Mouse (Mus musculus) liver, embryonic 12.5 days (tissue): Measurements from ENCODE around the gene Lnx2. TPM values are rescaled to one million over a fixed set of nuclear protein-coding genes. Genes with fewer than 3 reads are reported as not detected.

ENCODE experiments used
- ATAC-seq: fragments of 200-750 bp; cut with Nextera tagmentation; 2 replicates; pipeline ENCODE4 v1.8.0; 2017; ENCODE audit warnings: moderate number of reproducible peaks, mild to moderate bottlenecking, moderate library complexity
- H3K27ac ChIP-seq: fragments of 300-500 bp; sonication (generic); 2 replicates; pipeline ENCODE4 v1.5.1; 2016; ENCODE audit warnings: mild to moderate bottlenecking
- H3K27me3 ChIP-seq: fragments of 300-500 bp; sonication (generic); replicated peaks from 2 replicates; pipeline ENCODE4 v1.6.1; 2016; ENCODE audit warnings: mild to moderate bottlenecking, moderate library complexity
- H3K36me3 ChIP-seq: fragments of 300-500 bp; sonication (generic); 2 replicates; pipeline ENCODE4 v1.6.1; 2016; ENCODE audit warnings: mild to moderate bottlenecking, moderate library complexity
- H3K4me1 ChIP-seq: fragments of 300-500 bp; sonication (generic); 2 replicates; pipeline ENCODE4 v1.6.1; 2016
- H3K4me2 ChIP-seq: fragments of 300-500 bp; sonication (generic); 2 replicates; pipeline ENCODE4 v1.6.1; 2016; ENCODE audit warnings: mild to moderate bottlenecking, moderate library complexity
- H3K4me3 ChIP-seq: fragments of 300-500 bp; sonication (generic); 2 replicates; pipeline ENCODE4 v1.5.1; 2016; ENCODE audit warnings: mild to moderate bottlenecking, moderate library complexity
- H3K9ac ChIP-seq: fragments of 300-500 bp; sonication (generic); 2 replicates; pipeline ENCODE4 v1.6.1; 2016; ENCODE audit warnings: mild to moderate bottlenecking, moderate library complexity
- H3K9me3 ChIP-seq: fragments of 300-500 bp; sonication (generic); replicated peaks from 2 replicates; pipeline ENCODE4 v1.6.1; 2016; ENCODE audit warnings: mild to moderate bottlenecking, moderate library complexity
- WGBS: fragments of 180-500 bp; shearing (Covaris S2); methylation state at CpG from one replicate; pipeline ENCODE4 v1.1.7; 2016; ENCODE audit not compliant: insufficient replicate concordance; 5-methylcytosine and 5-hydroxymethylcytosine counted together
- polyA plus RNA-seq: library from polyadenylated mRNA; unstranded; fragments of >200 nt; fragmentation: Nextera tagmentation; extraction: Ambion mirVana; gene quantifications from 2 replicates; pipeline ENCODE4 v1.2.1, GENCODE M21; 2016

Gene Lnx2
- polyA plus RNA-seq, 1 experiment from 2014 or later, result 6.5 TPM

DNA sequence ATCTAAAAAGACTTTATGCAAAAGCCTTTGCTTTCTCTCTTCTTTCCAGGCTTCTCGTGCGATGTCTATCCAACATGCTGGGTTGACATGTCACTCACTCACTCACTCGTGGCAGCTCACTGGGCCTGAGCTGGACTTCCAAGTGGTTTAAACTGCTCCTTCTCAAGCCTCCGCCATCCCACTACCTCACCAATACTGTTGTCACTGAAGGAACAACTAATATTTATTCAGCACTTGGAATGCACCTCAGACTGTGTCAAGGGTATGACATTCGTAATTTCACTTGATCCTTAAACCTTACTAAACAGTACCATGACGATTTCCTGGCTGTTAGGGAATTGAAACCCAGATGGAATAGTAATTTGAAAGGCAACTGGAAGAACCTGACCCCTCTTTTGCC, 2.6 kb downstream of the Lnx2 start:
- Histone ChIP-seq H3K36me3 (peaks cover 4% of the 10 kb centered on the region), H3K4me2 (no peak overlapping the region), H3K9me3 (no peaks in the 10 kb centered on the region), H3K9ac (no peak overlapping the region), H3K4me1 (peaks cover 70% of the 10 kb centered on the region), H3K27me3 (no peaks in the 10 kb centered on the region), H3K27ac (no peak overlapping the region), H3K4me3 (no peak overlapping the region)
- no peak for ATAC-seq
- WGBS, result 77% methylated on average over 6 of the region's 6 CpGs

DNA sequence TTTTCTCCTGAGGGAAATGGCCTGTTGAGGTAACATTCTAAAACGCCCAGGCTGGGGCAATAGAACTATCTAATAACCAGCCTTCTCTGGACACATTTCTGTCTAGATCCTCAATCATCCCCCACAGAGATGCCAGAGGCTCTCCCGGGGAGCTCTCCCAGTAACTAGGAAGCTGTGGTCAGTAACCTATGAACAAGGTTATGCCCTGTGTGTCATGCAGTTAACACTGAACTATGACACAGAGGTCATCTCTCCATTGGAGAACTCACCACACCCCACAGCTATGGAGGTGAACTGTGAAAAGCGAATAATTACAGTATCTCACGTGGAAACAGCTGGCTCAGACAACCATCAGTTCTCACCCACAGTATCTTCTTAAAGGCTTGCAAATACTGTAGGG, 4.5 kb downstream of the Lnx2 start:
- Histone ChIP-seq H3K27ac (no peak overlapping the region), H3K9ac (no peak overlapping the region), H3K9me3 (no peaks in the 10 kb centered on the region), H3K4me1 (peaks cover 69% of the 10 kb centered on the region), H3K4me3 (no peak overlapping the region), H3K4me2 (no peak overlapping the region), H3K36me3 (no peaks in the 10 kb centered on the region), H3K27me3 (no peaks in the 10 kb centered on the region)
- 51% methylated on average over 4 of the region's 4 CpGs for WGBS
- ATAC-seq, result no peak

DNA sequence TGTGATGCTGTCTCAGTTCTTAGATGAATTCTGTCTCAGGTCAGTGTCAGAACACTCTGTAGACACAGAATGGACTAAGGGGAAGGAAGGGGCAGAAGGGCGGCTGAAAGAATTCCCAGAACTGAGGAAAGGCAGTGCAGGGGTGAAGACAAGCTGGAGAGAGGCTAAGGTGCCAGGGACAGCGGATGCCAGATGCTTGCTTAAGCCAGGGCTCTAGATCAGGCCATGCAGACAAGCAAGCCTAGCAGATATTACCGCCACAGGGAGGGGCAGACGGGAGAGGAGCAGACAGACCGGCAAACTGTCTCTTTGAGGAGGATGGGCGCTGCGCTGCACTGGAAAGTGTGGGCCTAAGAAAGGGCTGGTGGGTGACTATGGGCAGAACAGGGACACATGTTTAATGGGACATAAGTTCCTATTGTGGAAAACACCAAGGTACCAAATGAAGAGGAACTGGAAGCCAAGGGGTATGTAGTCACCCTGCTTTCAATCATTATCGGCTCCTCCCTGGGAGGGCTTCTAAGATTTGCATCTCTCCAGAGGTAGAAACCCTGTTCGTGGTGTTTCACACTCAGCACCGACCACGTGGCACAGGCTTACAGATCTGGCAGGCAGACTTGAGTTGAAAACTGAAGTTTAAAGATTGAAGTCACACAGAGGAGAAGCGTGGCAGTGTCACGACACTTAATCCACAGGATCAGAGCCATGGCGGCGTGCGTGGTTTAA, 5.4 kb downstream of the Lnx2 start:
- Histone ChIP-seq H3K27me3 (no peaks in the 10 kb centered on the region), H3K4me1 (peaks cover 76% of the 10 kb centered on the region), H3K9me3 (no peaks in the 10 kb centered on the region), H3K4me2 (no peak overlapping the region), H3K9ac (no peak overlapping the region), H3K4me3 (no peak overlapping the region), H3K36me3 (no peaks in the 10 kb centered on the region), H3K27ac (no peak overlapping the region)
- ATAC-seq, result peak; percentile 47; the same call in 1 of the 2 replicates
- WGBS, result 55% methylated on average over 16 of the region's 16 CpGs

DNA sequence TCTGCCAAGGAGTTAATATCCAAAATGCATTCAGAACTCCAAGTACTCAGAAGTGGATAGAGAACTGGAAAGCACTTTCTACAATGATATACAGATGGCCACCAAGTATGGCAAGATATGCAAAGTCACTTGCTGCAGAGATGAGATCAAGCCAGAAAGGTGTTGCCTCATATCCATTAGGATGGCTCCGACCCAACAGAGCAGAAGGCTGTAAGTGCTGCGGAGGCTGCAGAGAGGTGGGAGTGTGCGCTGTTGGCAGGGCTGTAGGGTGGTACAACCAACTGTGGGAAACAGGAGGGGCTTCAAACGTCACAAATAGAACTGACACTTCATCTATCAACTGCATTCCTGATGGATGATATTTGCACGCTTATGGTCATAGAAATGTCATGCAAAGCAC, 7.5 kb downstream of the Lnx2 start:
- no peak for ATAC-seq
- Histone ChIP-seq H3K4me1 (peaks cover 58% of the 10 kb centered on the region), H3K27ac (no peak overlapping the region), H3K9me3 (no peaks in the 10 kb centered on the region), H3K4me2 (no peak overlapping the region), H3K36me3 (no peaks in the 10 kb centered on the region), H3K9ac (no peak overlapping the region), H3K4me3 (no peak overlapping the region), H3K27me3 (no peaks in the 10 kb centered on the region)
- 73% methylated on average over 5 of the region's 5 CpGs for WGBS

DNA sequence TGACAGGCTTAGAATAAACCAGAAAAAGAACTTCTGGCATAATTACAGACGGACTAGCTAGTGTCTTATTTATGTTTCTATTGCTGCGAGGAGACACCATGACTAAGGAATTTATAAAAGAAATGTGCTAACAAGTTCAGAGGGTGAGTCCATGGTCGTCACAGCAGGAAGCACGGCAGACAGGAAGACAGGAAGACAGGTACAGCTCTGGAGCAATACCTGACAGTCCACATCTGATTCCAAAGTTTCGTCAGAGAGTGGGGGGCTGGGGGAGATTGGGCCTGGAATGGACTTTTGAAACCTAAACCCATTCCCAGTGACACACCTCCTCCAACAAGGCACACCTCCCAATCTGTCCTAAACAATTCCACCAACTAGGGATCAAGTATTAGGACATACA, 9.4 kb downstream of the Lnx2 start:
- H3K27me3 ChIP-seq, result no peaks in the 10 kb centered on the region
- H3K9ac ChIP-seq, result no peak overlapping the region
- H3K27ac ChIP-seq, result no peak overlapping the region
- H3K9me3 ChIP-seq, result no peaks in the 10 kb centered on the region
- ATAC-seq, result no peak
- H3K4me2 ChIP-seq, result no peak overlapping the region
- H3K4me1 ChIP-seq, result peaks cover 46% of the 10 kb centered on the region
- no peaks in the 10 kb centered on the region for H3K36me3 ChIP-seq
- 55% methylated on average over 5 of the region's 5 CpGs for WGBS
- H3K4me3 ChIP-seq, result no peak overlapping the region

DNA sequence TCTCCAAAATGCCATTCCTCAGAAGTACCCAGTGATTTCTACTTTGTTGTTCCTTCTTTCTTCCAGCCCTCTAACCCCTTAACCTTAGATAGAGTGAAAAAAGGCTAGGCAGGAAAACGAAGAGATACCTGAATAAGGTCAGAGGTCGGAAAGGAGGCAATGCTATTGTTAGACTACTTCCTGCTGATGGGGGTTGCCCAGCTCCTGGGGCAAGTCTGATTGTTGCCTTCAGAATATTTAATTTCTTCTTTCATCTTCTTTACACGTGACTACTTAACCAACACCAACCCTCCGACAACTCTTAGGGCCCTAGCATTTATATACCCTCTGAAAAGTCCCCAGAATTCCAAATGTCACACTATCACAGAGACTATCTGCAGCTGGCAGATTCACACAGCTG, 10.3 kb downstream of the Lnx2 start:
- Histone ChIP-seq H3K4me3 (no peak overlapping the region), H3K27me3 (no peaks in the 10 kb centered on the region), H3K4me2 (no peak overlapping the region), H3K9me3 (no peaks in the 10 kb centered on the region), H3K36me3 (no peaks in the 10 kb centered on the region), H3K27ac (no peak overlapping the region), H3K9ac (no peak overlapping the region), H3K4me1 (peaks cover 41% of the 10 kb centered on the region)
- ATAC-seq, result no peak
- WGBS, result 55% methylated on average over 4 of the region's 4 CpGs

DNA sequence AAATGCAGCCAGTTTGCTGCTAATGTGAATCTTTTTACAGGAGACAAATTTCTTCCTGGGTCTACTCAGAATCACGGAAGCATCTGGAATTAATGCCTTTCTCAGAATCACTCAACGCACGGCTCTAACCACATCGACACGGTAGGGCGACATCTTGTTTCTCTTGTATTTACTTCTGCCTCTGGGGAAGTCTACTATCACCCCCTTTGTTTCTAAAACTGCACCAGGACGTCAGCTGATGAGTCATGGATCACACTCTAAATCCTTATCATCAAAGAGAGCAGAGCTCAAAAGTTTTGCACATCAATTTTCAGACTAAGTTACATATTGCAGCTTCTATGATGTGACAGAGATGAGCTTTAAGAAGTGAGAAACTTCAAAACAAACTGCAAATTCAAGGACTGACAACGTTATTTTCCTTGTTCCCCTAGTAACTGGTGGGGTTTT, 13.1 kb downstream of the Lnx2 start:
- Histone ChIP-seq H3K36me3 (no peaks in the 10 kb centered on the region), H3K4me3 (no peak overlapping the region), H3K9me3 (no peaks in the 10 kb centered on the region), H3K27me3 (no peaks in the 10 kb centered on the region), H3K4me2 (no peak overlapping the region), H3K27ac (no peak overlapping the region), H3K4me1 (peaks cover 43% of the 10 kb centered on the region), H3K9ac (no peak overlapping the region)
- WGBS, result 59% methylated on average over 8 of the region's 8 CpGs
- no peak for ATAC-seq

DNA sequence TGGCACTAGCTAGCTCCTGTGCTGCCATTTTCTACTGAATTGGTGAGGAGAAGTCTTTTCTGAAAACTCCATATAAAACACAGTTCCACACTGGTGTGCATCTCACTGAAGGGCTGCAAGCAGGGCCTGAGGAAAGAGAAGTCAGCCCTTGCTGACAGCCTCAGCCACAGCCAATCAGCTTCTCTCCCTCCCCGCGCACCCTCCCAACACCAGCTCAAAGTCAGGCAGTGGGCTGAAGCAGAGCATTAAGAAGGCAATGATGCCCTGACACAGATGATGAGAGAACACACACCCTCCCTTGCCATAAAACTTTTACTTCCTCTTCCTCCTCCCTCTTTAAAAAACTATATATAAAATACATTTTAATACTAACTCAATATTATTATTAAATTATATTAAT, 16.4 kb downstream of the Lnx2 start:
- Histone ChIP-seq H3K4me2 (no peak overlapping the region), H3K4me3 (no peak overlapping the region), H3K9ac (no peak overlapping the region), H3K36me3 (no peaks in the 10 kb centered on the region), H3K27me3 (no peaks in the 10 kb centered on the region), H3K9me3 (no peaks in the 10 kb centered on the region), H3K4me1 (peaks cover 50% of the 10 kb centered on the region), H3K27ac (no peak overlapping the region)
- 46% methylated on average over 2 of the region's 2 CpGs for WGBS
- no peak for ATAC-seq

DNA sequence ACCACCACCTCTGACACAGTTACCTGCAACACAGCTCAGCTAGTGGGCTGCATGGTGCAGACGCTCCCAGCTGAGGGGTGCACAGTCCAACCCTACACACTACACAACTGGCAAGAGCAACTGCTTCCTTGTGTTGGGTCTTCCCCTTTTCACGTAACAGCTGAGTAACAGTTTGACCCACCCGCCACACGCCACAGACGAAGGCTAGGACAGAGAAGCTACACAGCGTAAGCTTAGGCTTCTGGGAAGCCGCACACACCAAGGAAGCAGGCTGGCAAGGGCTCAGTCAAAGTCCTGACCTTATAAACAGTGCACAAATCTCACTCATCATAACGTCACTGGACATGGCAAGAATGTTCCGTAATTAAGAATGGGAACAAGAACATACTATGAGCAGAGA, 17.1 kb downstream of the Lnx2 start:
- no peak overlapping the region for H3K9ac ChIP-seq
- peaks cover 54% of the 10 kb centered on the region for H3K4me1 ChIP-seq
- H3K36me3 ChIP-seq, result no peaks in the 10 kb centered on the region
- H3K27me3 ChIP-seq, result no peaks in the 10 kb centered on the region
- WGBS, result 66% methylated on average over 9 of the region's 9 CpGs
- no peak for ATAC-seq
- H3K27ac ChIP-seq, result no peak overlapping the region
- H3K4me2 ChIP-seq, result no peak overlapping the region
- no peak overlapping the region for H3K4me3 ChIP-seq
- H3K9me3 ChIP-seq, result no peaks in the 10 kb centered on the region

DNA sequence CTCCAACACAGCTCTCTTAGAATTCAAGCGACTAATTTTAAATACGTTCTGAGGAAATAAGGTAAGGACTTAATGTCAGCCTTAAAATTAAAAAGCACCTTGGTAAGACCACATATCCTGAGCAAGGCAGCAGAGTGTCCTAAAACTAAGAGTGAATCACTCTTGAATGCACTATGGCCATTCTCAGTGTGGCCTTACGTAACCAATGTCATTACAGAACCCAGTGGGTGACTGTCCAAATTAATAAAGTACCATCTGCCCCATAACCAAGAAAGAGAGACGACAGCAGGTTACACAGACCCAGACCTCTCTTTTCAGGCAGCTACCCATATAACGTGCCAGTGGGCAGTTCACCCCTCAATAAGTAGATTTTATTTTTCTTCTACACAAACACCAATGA, 17.7 kb downstream of the Lnx2 start:
- Histone ChIP-seq H3K9ac (no peak overlapping the region), H3K36me3 (no peaks in the 10 kb centered on the region), H3K27me3 (no peaks in the 10 kb centered on the region), H3K27ac (peak overlapping the region; percentile 25; the same call in 1 of the 2 replicates), H3K4me2 (no peak overlapping the region), H3K4me1 (peaks cover 57% of the 10 kb centered on the region), H3K9me3 (no peaks in the 10 kb centered on the region), H3K4me3 (no peak overlapping the region)
- WGBS, result 85% methylated on average over 5 of the region's 5 CpGs
- ATAC-seq, result no peak

DNA sequence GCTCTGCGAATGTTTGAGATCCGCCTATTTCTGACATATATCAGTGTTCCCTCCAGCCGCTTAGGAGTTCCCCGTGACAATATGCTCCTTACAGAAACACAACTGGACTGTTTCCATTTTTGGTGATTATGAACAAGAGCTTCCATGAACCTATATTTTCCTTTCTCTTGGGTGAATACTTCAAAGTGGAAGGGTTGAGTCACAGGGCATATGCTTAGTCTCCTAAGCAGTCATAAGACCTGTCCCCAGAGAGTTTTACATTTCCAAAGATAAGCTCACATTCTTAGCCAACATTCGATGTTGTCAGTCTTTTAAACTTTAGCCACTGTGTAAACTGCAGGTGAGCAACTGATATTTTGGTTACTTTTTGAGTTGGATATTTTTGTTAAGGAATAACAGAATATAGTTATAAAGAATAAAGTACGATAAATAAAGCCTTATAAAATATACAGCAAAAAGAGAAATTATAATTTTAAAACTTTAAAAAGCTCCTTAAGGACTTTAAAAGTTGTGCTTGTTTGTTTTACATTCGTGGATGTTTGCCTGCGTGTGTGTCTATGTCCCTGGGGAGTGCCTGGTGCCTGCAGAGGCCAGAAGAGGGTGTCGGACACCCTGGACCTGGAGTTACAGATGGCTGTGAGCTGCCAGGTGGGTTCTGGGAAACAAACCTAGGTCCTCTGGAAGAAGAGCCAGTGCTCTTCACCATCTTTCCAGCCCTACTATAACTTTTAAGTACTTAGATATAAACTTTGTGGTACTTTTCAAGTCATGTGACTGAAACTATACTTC, 18.6 kb downstream of the Lnx2 start:
- Histone ChIP-seq H3K4me3 (no peak overlapping the region), H3K9ac (no peak overlapping the region), H3K27ac (peak overlapping the region; percentile 16; the same call in 1 of the 2 replicates), H3K4me2 (no peak overlapping the region), H3K9me3 (no peaks in the 10 kb centered on the region), H3K36me3 (no peaks in the 10 kb centered on the region), H3K27me3 (no peaks in the 10 kb centered on the region), H3K4me1 (peaks cover 58% of the 10 kb centered on the region)
- no peak for ATAC-seq
- WGBS, result 71% methylated on average over 9 of the region's 9 CpGs

DNA sequence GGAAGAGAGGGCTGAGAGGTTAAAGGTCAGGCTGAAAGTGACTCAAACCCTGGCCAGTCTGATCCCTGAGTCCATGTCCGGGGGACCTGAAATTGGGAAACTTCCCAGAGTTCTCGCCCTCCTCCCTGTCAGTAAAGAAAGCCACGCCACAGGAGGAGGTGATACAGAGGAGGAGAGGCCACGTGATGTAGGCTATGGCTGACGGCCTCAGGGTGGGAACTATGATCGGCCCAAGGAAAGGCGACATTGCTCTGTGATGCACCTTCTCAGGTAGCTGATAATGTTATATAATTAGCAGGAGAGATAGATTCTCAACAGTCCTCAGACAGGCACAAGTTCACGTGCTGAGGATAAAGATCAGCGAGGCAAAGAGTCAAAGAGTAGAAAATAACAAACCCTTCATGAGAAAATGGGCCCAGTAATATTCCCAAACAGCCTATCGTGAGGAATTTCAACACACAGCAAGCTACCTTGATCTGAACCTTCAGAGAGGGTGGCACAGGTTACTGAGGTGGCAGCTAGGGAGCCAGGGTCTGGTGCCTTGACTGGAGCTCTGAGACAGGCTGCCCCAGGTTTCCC, 19.6 kb downstream of the Lnx2 start:
- Histone ChIP-seq H3K4me1 (peaks cover 64% of the 10 kb centered on the region), H3K4me3 (no peak overlapping the region), H3K4me2 (no peak overlapping the region), H3K36me3 (no peaks in the 10 kb centered on the region), H3K27ac (peak overlapping the region; percentile 16; the same call in 1 of the 2 replicates), H3K9me3 (no peaks in the 10 kb centered on the region), H3K27me3 (no peaks in the 10 kb centered on the region), H3K9ac (no peak overlapping the region)
- peak; percentile 33; the same call in 1 of the 2 replicates for ATAC-seq
- WGBS, result 66% methylated on average over 10 of the region's 10 CpGs
